Comparison of ENCODE assay signal across 8 mouse cellular contexts in the genomic region with DNA sequence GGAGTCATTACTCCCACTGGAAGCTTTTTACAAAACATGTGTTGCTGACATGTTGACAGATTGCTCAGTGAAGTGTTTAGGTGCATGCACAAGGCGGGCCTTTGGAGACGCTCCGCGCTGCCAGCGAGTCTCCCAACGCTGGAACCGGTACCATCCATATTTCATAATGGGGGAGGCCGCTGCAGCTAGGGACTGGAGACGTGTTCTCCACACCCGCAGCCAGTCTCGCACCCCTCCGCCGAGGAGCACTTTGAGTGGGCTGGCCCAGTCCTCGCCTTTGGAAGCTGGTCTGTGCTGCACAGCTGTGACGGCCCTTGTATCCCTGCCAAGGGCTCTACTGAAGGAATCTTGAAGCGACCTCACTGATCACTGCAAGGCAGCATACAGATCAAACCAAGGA.
A peak's percentile ranks its signal among the peaks of the same experiment; 100 is the strongest.
DNase-seq lines count a peak whose midpoint lies in the region.

No protein-coding gene starts in this region.

- peaks cover 82% of the 10 kb centered on the region for H3K4me1 ChIP-seq in hindbrain, embryonic 10.5 days (replicated peaks)

- H3K27ac ChIP-seq in hindbrain, embryonic 10.5 days, result peak overlapping the region; percentile 94

- WGBS in hindbrain, embryonic 10.5 days, result 5% methylated on average over 16 of the region's 16 CpGs

- no peaks in the 10 kb centered on the region for H3K9me3 ChIP-seq in hindbrain, embryonic 10.5 days

- peak; percentile 97 for DNase-seq in heart, adult 11 months
- no peak for DNase-seq in heart, adult 8-10 months (ENCODE audit: low spot score)
- peak; percentile 67 to 81 for DNase-seq in frontal cortex, postnatal 10 days (ENCODE audit: low spot score in 2 of 2)
- peak; percentile 88 for DNase-seq in hindbrain, embryonic 10.5 days (ENCODE audit: low spot score)
- DNase-seq in layer of hippocampus, postnatal 14 days (ENCODE audit: low spot score in 2 of 2), result peak; percentile 35 to 51
- peak; percentile 77 to 93 for DNase-seq in lung, postnatal 4 days
- peak; percentile 65 for DNase-seq in right cerebral cortex, postnatal 25 days
- no peak for DNase-seq in cerebellum, adult 9-11 months

- peak overlapping the region; percentile 36 for H3K4me3 ChIP-seq in hindbrain, embryonic 10.5 days

- peaks cover 15% of the 10 kb centered on the region for H3K36me3 ChIP-seq in hindbrain, embryonic 10.5 days

- no peaks in the 10 kb centered on the region for H3K27me3 ChIP-seq in hindbrain, embryonic 10.5 days (ENCODE audit: insufficient read depth, poor library complexity, severe bottlenecking)

Comparison
In these comparisons a context has a peak if more than half of its experiments do, and no peak if none do; other contexts are left out.
1. DNase-seq: peak in heart, adult 11 months (single experiment), frontal cortex, postnatal 10 days (2 of 2), hindbrain, embryonic 10.5 days (single experiment), layer of hippocampus, postnatal 14 days (2 of 2), lung, postnatal 4 days (2 of 2) and right cerebral cortex, postnatal 25 days (single experiment); none in heart, adult 8-10 months (single experiment) and cerebellum, adult 9-11 months (single experiment).